Comparison of ENCODE assay signal across 20 mouse cellular contexts in genomic region chr2:28059922-28060321, GRCm38 (mm10). TPM values are rescaled to one million over a fixed set of nuclear protein-coding genes. Genes with fewer than 3 reads are reported as not detected.
"Had no signal": no experiment of that assay in that cellular context is flagged by ENCODE, and none has a peak within 500 bp of the region (broad histone marks: within the 10 kb centered on the region; RNA-seq: fewer than 3 reads in every experiment).

No protein-coding gene starts in this region.

- H3K4me1 ChIP-seq: midbrain, embryonic 10.5 days; midbrain, embryonic 12.5 days; neural tube, embryonic 13.5 days; neural tube, embryonic 15.5 days had no signal

- H3K36me3 ChIP-seq: midbrain, embryonic 10.5 days; midbrain, embryonic 12.5 days; neural tube, embryonic 13.5 days; neural tube, embryonic 15.5 days had no signal

- H3K4me3 ChIP-seq: midbrain, embryonic 10.5 days; midbrain, embryonic 12.5 days; myocyte; neural tube, embryonic 13.5 days; neural tube, embryonic 15.5 days had no signal

- H3K9me3 ChIP-seq: midbrain, embryonic 10.5 days; midbrain, embryonic 12.5 days; neural tube, embryonic 13.5 days; neural tube, embryonic 15.5 days had no signal

- H3K27ac ChIP-seq: midbrain, embryonic 10.5 days; midbrain, embryonic 12.5 days; neural tube, embryonic 13.5 days; neural tube, embryonic 15.5 days had no signal

- H3K27me3 ChIP-seq: midbrain, embryonic 12.5 days; neural tube, embryonic 13.5 days; neural tube, embryonic 15.5 days had no signal

- H3K4me2 ChIP-seq: lung, embryonic 14.5 days; midbrain, embryonic 12.5 days; neural tube, embryonic 13.5 days; neural tube, embryonic 15.5 days had no signal

- ATAC-seq: midbrain, embryonic 16.5 days had no signal

- H3K9ac ChIP-seq: lung, embryonic 14.5 days; midbrain, embryonic 12.5 days; neural tube, embryonic 13.5 days; neural tube, embryonic 15.5 days had no signal

- DNase-seq: lung, embryonic 14.5 days; lung, postnatal 10 days; lung, postnatal 4 days; midbrain, embryonic 14.5 days; retina, postnatal 1 day; right cerebral cortex, adult 18-20 months; right cerebral cortex, postnatal 25 days; right cerebral cortex, postnatal 4 days; spleen, adult 18-20 months; thymus, adult 18-20 months; thymus, postnatal 14 days; thymus, postnatal 36 days had no signal

RNA-seq across cellular contexts. Expression of gene Fcnb, which starts 24.8 kb away (rescaled TPM):
- polyA plus RNA-seq: lung, embryonic 14.5 days; midbrain, embryonic 10.5 days; midbrain, embryonic 12.5 days; midbrain, embryonic 14.5 days; midbrain, embryonic 16.5 days; myocyte; neural tube, embryonic 11.5 days; neural tube, embryonic 15.5 days; small intestine, adult 2 months had no signal
